Mouse (Mus musculus) adrenal gland, adult 18-20 months (tissue): ENCODE measurements at regions not wholly inside any gene's neighbourhood (a gene's known extent, or its start where the extent isn't known, plus 50 kb on each side); places are given as distances from the start of the nearest gene placed in this dataset.

Experiments
- DNase-seq, 2 experiments: peaks; one replicate each; pipeline ENCODE4 v3.0.0; 2021 to 2022; ENCODE audit warnings: low spot score in 2 of 2

DNA sequence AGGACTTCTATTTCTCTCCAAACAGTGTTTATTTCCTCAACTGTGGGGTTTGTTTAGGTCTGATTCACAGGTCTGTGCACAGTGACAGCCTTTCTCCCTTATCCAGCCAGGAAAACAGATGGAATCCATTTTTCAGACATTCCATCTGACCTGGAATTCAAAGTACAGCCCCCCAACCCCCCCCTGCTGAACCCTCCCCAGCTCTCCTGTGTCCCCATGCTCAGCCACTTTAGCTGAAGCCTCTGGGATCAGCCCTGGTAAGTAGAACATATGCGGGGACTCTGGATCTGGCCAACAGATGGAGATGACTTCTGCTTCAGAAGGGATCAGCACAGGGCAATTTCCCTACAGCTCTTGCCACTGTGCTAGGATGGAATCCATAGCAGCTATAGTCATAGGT lies 674.2 kb downstream of the Fat4 start:
- DNase-seq = no peak

DNA sequence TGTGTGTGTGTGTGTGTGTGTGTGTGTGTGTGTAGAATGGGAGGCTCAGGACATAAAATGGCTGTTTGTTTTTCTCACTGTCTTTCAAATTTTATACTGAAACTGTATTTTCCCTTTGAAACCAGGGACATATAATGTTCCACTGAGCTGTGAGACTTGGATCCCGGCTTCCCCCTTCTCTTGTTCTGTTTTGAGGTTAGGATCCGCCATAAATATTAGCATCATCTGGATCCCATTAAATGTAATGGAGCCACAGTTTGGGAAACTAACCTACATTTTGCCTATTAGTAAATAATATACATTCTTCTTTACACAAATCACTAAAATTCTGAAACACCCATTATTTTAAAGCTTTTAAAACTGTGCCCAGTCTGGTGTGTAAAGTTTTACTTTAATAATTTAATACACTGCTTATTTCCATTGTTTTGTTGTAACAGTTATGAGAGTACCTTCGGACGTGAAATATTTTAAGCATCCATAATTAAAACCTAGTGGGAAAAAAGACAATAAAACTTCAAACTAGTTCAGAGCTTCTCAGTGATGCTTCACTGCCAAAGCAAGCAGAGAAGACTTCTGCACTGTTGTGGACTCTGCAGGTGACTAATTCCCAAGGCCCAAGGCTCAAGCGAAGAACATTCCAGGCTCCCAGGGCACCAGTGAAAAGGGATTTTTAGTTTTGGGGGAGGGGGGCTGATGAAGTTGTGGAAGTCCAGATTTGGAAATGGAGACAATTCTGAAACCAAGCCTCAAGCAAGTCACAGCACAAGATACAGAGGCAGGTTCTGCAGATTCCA lies 684.9 kb downstream of the Fat4 start:
- DNase-seq = no peak

DNA sequence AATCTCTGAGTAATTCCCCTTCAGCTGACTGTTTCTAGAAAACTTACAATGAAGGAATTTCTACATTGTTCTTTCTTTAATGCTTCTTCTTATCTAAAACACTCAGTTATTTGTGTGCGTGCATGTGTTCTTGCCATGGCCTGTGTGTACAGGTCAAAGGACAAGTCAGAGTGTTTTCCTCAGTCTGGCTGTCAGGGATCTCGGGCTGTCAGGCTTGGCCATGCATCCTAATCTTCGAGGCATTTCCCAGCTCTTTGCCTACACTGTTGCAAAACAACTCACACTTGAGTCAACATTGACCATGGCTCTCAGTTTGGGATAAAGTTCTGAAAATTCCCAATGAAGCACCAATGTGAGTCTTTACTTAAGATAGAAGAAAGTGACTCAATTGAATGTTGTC lies 688.5 kb downstream of the Fat4 start:
- DNase-seq = no peak

DNA sequence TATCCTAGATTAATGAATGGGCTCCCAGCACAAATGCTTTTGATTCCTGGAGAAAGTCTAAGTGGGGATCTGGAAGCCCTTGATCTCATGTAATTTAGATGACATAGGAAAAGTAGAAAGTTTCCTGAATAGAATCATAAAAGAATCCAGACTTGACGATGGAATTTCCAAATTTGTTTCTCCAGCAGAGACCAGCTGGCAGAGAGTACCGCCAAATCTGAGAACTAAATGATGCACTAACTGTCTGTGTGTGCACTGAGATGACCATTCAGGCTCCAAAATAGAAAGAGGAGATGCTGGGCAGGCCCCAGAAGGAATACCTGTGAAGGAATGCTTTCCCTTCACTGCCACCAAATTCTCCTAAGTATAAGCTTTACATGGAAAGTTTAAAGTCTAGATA lies 704.6 kb downstream of the Fat4 start:
- DNase-seq = no peak

DNA sequence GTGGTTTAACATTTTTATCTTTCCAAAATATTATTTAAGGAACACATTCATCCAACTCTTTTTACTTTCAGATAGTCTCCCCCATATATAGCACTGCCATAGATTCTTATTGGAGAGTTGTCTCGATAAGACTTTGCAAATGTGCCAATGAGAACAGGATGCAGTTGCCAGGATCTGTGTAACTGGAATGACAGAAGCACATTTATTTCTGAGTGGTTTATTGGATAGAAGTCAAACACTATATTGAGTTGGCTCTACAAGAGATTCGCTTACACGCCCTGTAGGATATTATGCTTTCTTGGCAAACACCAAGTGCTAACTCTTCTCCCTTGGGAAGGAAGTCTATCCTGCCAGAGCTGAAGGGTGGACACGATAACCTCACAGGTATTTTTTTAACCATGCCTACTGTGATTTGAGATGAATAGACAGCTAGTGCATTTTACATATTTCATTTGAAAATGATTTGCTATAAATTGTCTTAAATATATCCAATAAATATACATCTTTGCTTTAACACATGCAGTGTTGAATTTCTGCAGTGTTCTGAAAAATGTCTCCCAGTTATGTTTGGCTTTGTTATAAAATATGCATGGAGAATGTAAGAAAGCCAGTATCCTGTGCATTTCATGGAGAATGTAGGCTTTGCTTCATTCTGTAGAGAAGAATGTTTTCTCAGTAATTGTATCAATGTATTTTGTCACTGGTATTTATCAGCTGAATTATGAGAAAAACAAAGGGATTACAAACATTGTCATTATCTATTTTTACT lies 705.8 kb downstream of the Fat4 start:
- DNase-seq = no peak

DNA sequence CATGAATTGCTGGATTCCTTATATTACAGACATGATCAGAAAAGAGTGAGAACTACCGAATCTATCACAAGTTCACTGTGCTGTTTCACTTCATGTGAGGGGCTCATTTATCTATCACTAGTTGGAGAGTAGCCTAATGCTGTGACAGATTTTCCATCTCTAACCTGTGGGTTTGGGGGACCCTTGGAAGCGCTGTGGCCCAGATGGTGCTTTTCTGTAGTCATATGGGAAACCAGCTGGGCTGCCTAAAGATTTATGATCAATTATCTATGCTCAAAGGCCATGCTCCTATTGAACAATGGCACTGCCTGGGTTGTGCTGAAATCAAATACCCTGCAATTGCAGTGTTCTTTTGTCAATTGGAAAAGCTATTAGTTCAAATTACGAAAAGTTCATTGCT lies 723.2 kb downstream of the Fat4 start:
- DNase-seq = no peak

DNA sequence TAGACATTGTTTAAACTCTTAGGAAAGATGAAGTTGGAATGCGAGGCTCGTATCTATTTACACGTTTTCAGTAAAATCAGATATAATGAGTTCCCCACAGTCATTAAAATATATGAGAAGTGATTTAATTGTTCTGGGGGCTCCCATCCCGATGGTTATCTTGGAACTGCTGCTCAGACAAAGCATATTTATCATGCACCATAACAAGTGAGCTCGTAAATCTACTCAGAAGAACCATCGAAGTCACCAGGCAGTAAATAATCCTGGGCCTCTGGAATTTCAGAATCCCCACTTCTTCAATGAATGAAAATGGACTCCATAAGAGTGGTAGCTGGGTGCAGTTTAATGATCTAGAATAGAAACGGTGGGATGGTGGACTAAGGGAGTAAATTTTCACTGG lies 725.7 kb downstream of the Fat4 start:
- DNase-seq = no peak

DNA sequence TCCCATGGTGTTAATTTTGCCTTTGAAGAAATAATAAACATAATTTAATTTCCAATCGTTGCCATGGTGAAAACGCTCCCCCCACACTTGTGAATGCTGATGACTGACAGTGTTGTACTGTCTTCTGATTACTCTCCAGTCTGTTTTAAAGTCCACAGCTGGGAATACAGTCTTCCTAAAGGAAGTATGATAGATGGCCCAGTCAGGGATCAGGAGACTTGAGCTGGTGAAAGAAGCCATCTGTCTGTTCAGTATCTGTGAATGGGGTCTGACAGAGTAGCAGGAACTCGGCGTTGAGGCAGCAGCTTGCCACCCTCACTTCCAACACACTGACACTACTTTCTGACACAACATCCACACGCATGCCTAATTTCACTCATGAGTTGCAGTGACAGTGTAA lies 751.2 kb downstream of the Fat4 start:
- no peak for DNase-seq

DNA sequence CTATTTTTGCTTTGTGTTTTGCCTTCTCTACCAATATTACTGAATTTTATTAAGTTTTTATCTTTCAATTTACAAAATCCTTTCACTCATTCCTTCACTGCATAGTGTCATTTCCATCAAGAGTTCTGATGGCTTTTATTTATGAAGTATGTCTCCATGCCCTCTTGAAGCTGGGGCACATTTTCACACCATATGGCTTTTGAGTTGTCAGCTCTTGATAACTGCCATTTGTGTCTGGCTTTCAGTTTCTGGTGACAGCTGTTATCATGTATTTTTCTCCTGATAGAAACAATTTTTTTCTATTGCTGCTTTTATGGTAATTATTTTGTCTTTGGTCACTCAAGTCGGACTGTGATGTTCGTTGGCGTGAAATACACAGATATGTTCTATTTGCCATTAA lies 756.5 kb downstream of the Fat4 start:
- DNase-seq = no peak

DNA sequence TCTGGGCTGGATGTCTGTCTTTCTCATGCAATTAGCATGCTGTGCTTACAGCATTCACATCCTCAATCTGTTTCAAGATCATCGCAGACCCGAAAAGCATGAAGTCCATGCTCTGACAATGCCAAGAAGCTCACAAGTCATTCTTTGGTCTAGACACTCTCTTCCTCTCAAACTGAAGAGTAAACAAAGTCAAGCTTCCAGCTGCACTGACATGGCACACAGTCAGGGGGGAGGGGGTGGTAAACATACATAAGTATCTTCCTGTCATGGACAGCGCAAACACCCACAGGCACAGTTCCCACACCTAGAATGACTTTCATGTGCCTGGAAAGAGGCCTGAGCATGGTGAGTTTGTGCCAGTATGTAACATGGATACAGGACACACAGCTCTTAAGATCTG lies 780.1 kb downstream of the Fat4 start:
- DNase-seq = no peak

DNA sequence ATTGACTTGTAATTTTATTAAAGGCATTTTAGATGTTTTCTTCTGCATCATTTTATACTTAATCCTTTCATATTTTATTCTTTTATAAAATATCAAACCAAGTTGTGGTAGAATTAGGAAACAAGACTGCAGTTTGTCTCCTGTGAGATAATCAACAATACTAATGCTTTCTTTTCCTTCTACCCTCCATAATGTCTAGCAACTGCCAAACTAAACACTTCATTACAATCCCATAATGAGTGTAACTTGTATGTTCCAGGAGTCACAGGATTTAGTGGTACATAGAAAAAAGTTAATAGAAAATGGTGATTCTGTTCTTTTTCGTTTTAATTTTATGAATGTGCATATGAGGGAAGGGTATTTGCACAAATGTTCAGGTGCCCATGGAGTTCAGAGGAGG lies 782.4 kb downstream of the Fat4 start:
- no peak for DNase-seq

DNA sequence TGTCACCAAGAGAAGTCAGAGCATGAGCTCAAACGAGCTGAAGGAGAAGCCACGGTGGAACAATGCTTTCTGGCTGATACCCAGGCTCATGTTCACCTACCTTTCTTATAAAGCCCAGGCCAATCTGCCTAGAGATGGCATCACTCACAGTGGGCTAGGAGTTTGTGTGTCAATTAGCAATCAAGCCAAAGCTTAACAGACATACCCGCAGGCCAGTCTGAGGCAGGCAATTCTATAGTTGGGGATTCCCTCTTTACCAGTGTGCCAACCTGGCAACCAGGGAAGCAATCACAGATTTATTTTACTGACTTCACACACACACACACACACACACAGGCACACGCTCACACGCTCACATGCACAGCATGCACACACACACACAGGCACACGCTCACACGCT lies 787.3 kb downstream of the Fat4 start:
- no peak for DNase-seq

DNA sequence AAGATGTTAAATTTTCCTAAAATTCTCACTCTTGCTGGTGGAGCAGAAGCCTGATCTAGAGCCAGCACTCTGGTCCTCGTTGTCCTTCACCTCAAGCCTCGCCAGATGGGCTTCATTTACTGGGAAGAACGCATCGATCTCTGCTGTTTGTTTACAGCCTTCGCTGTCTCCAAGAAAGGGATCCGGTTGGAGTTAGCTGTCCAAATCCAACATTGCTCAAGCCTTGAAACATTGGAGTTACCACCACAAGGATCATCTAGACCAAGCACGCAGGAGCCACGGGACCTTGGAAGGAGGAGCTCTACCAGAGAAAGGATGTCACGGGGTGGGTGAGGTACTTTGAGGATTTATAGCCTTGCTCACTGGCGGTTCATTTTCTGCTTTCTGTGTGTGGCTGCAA lies 788.2 kb downstream of the Fat4 start:
- DNase-seq = no peak

DNA sequence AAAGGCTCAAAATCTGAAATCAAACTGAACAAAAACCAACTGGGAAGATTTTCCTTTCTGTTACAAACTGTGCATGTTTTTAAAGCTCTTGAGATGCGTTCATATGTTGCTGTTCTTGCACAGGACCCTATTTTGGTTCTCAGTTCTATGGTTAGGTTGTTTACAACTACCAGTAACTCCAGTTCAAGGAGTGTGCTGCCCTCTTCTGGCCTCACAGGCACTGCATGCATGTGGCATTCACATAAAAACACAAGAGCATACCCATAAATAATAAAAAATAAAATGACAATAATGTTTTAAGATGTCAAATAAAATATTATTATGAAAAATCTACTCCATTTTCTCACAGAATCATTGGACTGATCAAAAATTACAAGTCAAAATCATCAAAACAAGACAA lies 818.9 kb downstream of the Fat4 start:
- DNase-seq = no peak

DNA sequence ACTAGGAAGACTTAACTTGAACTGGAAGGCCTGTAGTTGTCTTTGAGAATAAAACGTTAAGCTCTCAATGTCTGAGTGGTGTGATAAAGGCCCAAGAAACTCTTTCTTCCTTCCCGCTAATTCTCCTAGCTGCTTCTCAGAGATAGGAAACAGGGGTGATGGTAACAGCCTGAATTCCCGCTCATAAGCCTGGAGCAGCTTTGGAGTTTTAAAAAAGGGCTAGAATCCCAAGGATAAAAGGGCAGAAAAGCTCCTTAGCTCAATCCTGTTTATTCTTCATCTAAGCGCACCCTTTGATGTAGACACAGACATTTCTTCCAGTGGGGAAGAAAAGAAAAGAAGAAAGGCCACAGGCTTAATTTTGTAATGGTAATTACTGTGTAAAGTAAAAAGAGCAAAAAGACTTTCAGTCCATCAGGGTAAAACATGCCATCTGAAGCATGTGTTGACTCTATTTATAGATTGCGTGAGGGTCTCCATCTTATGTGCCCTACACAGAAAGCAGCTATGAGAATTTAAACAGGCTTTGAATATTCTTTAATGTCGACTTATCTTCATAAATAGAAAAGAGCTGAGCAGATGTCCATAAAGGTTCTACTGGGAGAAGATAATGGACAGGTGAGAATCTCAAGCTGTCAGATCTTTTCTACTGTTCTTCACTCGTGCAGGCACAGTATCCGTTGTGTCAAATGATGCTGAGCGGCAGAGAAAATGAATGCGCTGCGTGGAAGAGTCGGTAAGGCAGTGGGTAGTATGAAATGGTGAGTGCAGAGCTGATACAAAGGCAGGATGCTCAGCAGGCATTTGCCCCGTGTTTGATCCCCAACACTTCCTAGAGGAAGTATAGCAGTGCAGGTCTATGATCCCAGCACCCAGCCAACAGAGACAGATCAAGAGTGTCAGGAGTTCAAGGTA lies 818.0 kb upstream of the Intu start:
- no peak for DNase-seq

DNA sequence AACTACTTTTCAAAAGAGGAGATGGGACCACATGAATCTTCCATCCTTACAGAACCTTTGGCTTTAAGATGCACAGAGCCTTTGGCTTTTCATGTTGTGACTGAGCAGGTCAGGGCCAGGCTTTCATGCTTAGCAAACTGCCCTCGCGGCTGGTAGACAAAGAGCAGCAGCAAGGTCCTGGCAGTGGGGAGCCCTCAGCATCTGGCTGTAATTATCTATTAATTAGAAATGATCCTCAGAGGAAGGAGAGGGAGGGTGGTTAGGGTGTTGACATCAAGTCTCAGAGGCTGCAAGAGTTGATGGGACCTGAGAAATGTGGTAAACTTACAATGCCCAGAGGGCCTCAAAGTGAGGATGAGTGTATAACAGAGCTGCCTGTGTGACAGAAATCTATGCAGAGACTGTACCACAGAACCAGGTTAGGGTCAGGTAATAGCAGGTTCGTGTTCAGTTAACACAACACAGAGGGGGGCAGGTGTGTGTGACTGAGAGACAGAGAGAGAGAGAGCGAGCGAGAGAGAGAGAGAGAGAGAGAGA lies 817.0 kb upstream of the Intu start:
- DNase-seq = no peak

DNA sequence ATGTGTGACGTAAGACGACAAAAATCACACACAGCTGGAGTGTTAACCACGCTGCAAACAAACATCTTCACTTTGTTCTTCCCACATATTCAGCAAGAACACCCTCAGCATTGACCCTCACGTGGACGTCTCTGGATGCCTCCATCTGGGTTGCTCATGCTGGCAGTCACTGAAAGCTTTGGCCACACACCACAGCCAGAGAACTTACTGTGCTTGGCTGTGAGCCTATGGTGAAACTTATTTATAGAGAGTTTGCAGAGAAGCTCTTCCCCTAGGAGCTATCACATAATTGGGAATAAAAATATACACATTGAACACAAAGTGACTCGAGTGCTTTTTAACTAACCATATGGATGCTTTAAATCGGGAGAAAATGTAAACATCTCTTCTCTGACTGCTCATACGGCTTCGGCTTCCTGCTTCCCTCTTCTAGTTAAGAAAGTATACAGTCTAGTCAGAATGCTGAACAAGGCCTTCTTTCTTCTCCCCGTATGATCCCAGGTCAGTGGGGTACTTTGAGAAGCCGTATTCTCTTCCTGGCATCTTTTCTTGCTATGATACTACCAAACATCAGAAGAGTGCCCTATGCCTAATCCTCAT lies 812.0 kb upstream of the Intu start:
- DNase-seq = no peak

DNA sequence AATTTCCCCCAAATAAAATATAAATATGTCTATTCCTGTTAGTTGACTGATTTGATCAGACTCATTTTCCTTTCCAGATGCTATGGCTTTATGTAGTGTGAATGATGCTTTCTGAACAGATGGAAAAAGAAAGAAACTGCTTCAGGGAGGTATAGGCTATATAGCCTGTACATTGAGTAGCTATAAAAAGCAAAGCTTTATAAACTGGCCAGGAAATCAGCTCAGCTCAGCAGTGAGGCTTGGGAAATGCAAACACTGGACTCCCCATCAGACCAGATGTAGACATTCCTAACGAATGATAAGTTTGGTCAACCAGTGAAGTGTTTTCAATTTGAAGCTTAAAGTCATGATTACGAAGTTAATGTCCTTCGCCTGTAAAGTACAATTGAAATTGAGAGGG lies 805.3 kb upstream of the Intu start:
- no peak for DNase-seq

DNA sequence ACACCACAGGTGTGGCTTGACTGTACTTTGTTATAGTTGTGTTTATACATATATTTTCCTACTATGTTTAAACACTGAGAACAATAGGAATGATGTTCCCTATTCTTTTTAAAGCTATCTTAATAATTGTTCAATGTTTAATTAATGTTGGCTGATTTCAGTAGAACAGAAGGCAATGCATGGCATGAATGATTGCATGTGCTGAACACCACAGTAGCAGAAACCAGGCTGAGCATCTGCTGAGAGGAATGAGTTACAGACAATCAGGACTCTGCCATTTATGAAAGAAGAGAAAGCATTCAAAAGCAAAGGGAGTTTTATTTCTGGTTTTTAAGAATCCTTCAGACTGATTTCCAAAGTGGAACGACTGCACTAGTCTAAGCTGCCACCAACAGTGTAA lies 794.4 kb upstream of the Intu start:
- no peak for DNase-seq

DNA sequence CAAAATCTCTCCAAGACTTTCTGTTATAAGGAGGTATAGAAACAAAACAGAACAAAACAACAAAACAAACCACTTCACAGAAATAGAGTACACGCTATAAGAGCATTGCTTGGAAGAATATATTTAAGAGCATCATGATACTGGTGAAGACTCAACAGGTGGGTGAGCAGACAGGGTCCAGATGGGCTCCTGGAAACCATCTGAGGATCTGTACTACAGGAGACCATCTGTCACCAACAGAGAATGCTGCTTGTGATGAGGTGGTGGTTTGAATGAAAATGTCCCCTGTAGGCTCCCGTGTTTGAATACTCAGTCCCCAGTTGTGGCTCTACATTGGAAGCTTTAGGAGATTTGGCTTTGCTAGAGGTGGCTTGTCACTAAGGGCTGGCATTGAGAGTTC lies 785.1 kb upstream of the Intu start:
- no peak for DNase-seq

DNA sequence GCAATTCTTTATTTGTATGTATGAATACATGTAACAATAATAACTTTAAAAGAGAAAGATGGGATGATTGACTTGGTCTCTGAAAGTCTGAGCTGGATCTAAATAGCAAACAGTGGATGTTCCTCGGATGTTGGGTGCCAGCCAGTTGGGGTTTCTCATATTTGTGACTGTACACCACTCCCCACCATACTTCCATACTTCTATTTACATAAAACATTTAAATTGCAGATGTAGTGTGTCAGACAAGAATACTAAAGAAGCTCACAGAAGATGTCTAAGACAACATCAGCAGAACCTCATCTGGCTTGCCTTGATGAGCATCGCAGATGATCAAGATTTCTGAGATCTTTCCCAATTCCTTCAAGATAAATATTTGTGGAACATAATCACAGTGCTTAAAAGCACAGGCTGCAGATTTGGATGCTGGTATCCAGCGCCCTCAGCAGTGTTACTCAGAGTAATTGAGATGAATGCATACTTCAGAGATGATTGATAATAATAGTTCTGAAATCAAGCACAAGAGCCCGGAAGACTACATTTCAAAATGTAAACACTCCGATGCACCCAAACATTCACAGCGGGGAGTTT lies 762.0 kb upstream of the Intu start:
- DNase-seq = no peak
